Mouse (Mus musculus) cerebellum, adult 9-10 months (tissue): Measurements from ENCODE around the gene Trpv3.
"Not testable (repeated sequence)": the region's sequence is repeated elsewhere in the genome, so short reads cannot be mapped to it uniquely, and the experiment has no call there.

Experiments used
- DNase-seq: peaks from one replicate; pipeline ENCODE4 v3.0.0; 2022

The Trpv3 gene

GRCm38 (mm10) chr11:73303123-73303522 lies 35.9 kb downstream of the Trpv3 start:
- no peak for DNase-seq

GRCm38 (mm10) chr11:73315961-73316360 lies 48.8 kb downstream of the Trpv3 start:
- no peak for DNase-seq

GRCm38 (mm10) chr11:73318581-73318980 lies 51.4 kb downstream of the Trpv3 start:
- not testable (repeated sequence) for DNase-seq

- DNase-seq: not testable (repeated sequence)
Observed at GRCm38 (mm10) chr11:73321064-73321463, 53.9 kb downstream of the Trpv3 start.

GRCm38 (mm10) chr11:73323906-73324830 lies 57.0 kb downstream of the Trpv3 start:
- DNase-seq: no peak

- DNase-seq: no peak
Observed at GRCm38 (mm10) chr11:73326485-73326886, 59.3 kb downstream of the Trpv3 start.

- no peak for DNase-seq
Observed at GRCm38 (mm10) chr11:73327361-73327760, 60.2 kb downstream of the Trpv3 start.

GRCm38 (mm10) chr11:73329442-73329841 lies 62.3 kb downstream of the Trpv3 start, which contains the start of the genes Aspa, Gm49340 and Spata22:
Aspa (minus strand) TSS chr11:73329596.
Gm49340 (plus strand) TSS chr11:73329741.
Spata22 (plus strand) TSS chr11:73329741.
- no peak for DNase-seq

GRCm38 (mm10) chr11:73333357-73333756 lies 66.2 kb downstream of the Trpv3 start:
- no peak for DNase-seq

- no peak for DNase-seq
Observed at GRCm38 (mm10) chr11:73336919-73337318, 69.7 kb downstream of the Trpv3 start.
